Mouse (Mus musculus): ENCODE data around the gene Vmn1r228.

Gene Vmn1r228

DNA sequence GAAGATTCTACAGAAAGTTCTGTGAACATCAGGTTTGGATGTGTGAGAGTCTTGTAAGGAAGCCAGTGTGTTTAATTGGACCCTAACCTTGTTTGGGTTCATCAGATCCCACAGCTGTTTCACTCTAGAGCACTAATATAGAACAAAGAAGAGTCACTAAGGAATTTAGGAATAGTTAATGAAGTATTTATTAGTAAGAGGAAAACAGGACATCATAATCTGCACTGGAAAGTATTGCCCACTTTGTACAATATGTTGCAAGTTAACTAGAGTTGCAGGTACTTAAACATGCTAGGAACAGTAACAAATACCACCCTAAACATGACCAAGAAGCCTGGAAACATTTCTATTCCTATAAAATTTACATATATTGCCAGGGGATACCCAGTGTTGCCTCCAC, at the start of gene Vmn1r228:
Gene Vmn1r228 (minus strand): TSS at position 101 of the 400 bp plus-strand sequence.
- no peak for DNase-seq (ENCODE audit: low read depth, low spot score)

DNA sequence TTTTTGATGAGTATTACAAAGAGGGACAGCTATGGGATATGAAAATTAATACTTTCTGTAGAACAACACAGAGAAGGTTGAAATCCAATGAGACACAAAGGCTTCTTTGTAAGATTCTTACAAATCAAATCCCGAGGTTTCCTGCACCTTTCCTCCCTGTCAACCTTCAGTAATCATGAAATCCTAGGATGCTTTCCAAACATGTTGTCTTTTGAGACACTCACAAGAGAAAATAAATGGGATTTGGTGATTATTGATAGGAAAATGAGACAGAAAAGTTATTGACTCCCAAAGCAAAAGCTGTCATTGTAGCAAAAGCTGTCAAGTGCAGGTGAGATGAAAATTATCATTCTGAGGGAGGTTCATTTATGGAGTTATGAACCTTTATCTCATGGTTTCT, 25.3 kb upstream of the Vmn1r228 start, which contains the start of gene Vmn1r229:
Gene Vmn1r229 (plus strand): TSS at position 301 of the 400 bp plus-strand sequence.
- no peak for DNase-seq (ENCODE audit: low read depth, low spot score)

DNA sequence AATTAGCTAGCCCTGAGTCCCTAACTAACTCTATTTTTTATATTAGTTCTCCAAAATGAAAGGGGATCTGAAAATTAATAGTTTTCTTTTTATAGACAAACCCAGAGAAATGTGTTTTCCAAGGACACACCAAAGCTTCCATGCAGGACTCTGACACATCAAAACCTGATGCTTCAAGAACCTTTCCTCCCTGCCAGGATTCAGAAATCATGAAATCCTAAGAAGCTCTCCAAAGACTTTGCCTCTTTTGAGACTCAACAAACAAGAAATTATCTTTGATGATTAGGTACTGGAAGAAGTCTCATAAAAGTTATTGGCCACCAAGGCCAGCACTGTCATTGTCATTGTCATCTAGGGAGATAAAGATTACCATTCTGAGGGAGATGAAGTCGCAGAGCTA, 56.4 kb downstream of the Vmn1r228 start, which contains the start of gene Vmn1r227:
Gene Vmn1r227 (plus strand): TSS at position 301 of the 400 bp plus-strand sequence.
- no peak for DNase-seq (ENCODE audit: low read depth, low spot score)
